Mouse (Mus musculus) MEL (cell line): Measurements from ENCODE around the gene Ptprj. TPM values are rescaled to one million over a fixed set of nuclear protein-coding genes. Genes with fewer than 3 reads are reported as not detected.

Source experiments
- DNase-seq: peaks from one replicate; pipeline ENCODE4 v3.0.0; 2011; ENCODE audit warnings: low read depth, low spot score
- H3K27ac ChIP-seq: 2 replicates; pipeline ENCODE4 v1.5.1; 2012; ENCODE audit warnings: low read depth, mild to moderate bottlenecking, control low read depth, low read length, moderate library complexity; ENCODE audit not compliant: control insufficient read depth
- H3K27me3 ChIP-seq, 2 experiments: fragments of 150-350 bp in 1 of 2; sonication (generic) in 1 of 2; 2 replicates each; pipeline ENCODE4 v1.6.1; 2012; ENCODE audit warnings: low read length in 2 of 2, mild to moderate bottlenecking in 2 of 2, improper control_type of control experiment in 1 of 2, moderate library complexity in 1 of 2; ENCODE audit not compliant: insufficient read depth in 2 of 2, control insufficient read depth in 1 of 2
- H3K36me3 ChIP-seq, 2 experiments: 2 replicates each; pipeline ENCODE4 v1.6.1; 2012 to 2014; ENCODE audit warnings: low read length in 2 of 2, improper control_type of control experiment in 1 of 2, inconsistent platforms in 1 of 2, mild to moderate bottlenecking in 1 of 2; ENCODE audit not compliant: insufficient read depth in 2 of 2, control insufficient read depth in 1 of 2
- H3K4me1 ChIP-seq, 2 experiments: fragments of 150-350 bp in 1 of 2; sonication (generic) in 1 of 2; 2 replicates each; pipeline ENCODE4 v1.6.1; 2012; ENCODE audit warnings: low read length in 2 of 2, improper control_type of control experiment in 1 of 2, mild to moderate bottlenecking in 1 of 2; ENCODE audit not compliant: insufficient read depth in 2 of 2, control insufficient read depth in 1 of 2
- H3K4me3 ChIP-seq, 2 experiments: fragments of 150-350 bp in 1 of 2; sonication (generic) in 1 of 2; 2 replicates each; pipeline ENCODE4 v1.5.1; 2012; ENCODE audit warnings: low read depth in 2 of 2, low read length in 2 of 2, mild to moderate bottlenecking in 2 of 2, moderate library complexity in 2 of 2, control low read depth in 1 of 2, improper control_type of control experiment in 1 of 2; ENCODE audit not compliant: control insufficient read depth in 1 of 2, insufficient read depth in 1 of 2
- H3K79me2 ChIP-seq: 2 replicates; pipeline ENCODE4 v1.6.1; 2012; ENCODE audit warnings: mild to moderate bottlenecking, low read length, moderate library complexity; ENCODE audit not compliant: control insufficient read depth, poor library complexity, insufficient read depth
- H3K9ac ChIP-seq: 2 replicates; pipeline ENCODE4 v1.6.1; 2012; ENCODE audit warnings: low read depth, mild to moderate bottlenecking, control low read depth, low read length, moderate library complexity; ENCODE audit not compliant: control insufficient read depth, poor library complexity, severe bottlenecking
- H3K9me3 ChIP-seq: fragments of 150-350 bp; sonication (generic); replicated peaks from 2 replicates; pipeline ENCODE4 v1.6.1; 2012; ENCODE audit warnings: mild to moderate bottlenecking, low read length, improper control_type of control experiment, moderate library complexity; ENCODE audit not compliant: insufficient read depth
- CHD1 ChIP-seq: IDR thresholded peaks from 2 replicates; pipeline ENCODE4 v1.6.1; 2012; ENCODE audit warnings: low read depth, mild to moderate bottlenecking, inconsistent platforms, low read length, improper control_type of control experiment
- CHD2 ChIP-seq: IDR thresholded peaks from 2 replicates; pipeline ENCODE4 v1.6.1; 2011; ENCODE audit warnings: low read length, improper control_type of control experiment
- CTCF ChIP-seq, 3 experiments: IDR thresholded peaks in 2 of 3; conservative IDR thresholded peaks in 1 of 3; 2 replicates each; pipeline ENCODE4 v1.5.1; 2011 to 2012; ENCODE audit warnings: low read length in 3 of 3, low read depth in 2 of 3, mild to moderate bottlenecking in 2 of 3, improper control_type of control experiment in 1 of 3, inconsistent platforms in 1 of 3, mixed read lengths in 1 of 3, moderate library complexity in 1 of 3; ENCODE audit not compliant: control insufficient read depth in 1 of 3, insufficient read depth in 1 of 3, poor library complexity in 1 of 3, severe bottlenecking in 1 of 3
- E2F4 ChIP-seq: IDR thresholded peaks from 2 replicates; pipeline ENCODE4 v1.6.1; 2011; ENCODE audit warnings: low read depth, low read length, improper control_type of control experiment, borderline replicate concordance
- ELF1 ChIP-seq: IDR thresholded peaks from 2 replicates; pipeline ENCODE4 v1.6.1; 2014; ENCODE audit warnings: low read depth, mild to moderate bottlenecking, inconsistent platforms, low read length, improper control_type of control experiment, moderate library complexity
- ETS1 ChIP-seq: IDR thresholded peaks from 2 replicates; pipeline ENCODE4 v1.6.1; 2012; ENCODE audit warnings: low read depth, mild to moderate bottlenecking, inconsistent platforms, low read length, improper control_type of control experiment, moderate library complexity
- GABPA ChIP-seq: IDR thresholded peaks from 2 replicates; pipeline ENCODE4 v1.6.1; 2012; ENCODE audit warnings: low read depth, mild to moderate bottlenecking, inconsistent platforms, low read length, improper control_type of control experiment, moderate library complexity
- GATA1 ChIP-seq: IDR thresholded peaks from 2 replicates; pipeline ENCODE4 v1.6.1; 2011; ENCODE audit warnings: low read depth, low read length, improper control_type of control experiment
- HCFC1 ChIP-seq: IDR thresholded peaks from 2 replicates; pipeline ENCODE4 v1.6.1; 2012; ENCODE audit warnings: low read depth, mild to moderate bottlenecking, inconsistent platforms, low read length, improper control_type of control experiment, moderate library complexity
- MAFK ChIP-seq: IDR thresholded peaks from 2 replicates; pipeline ENCODE4 v1.6.1; 2011; ENCODE audit warnings: low read depth, mild to moderate bottlenecking, low read length, improper control_type of control experiment, borderline replicate concordance
- MAX ChIP-seq: IDR thresholded peaks from 2 replicates; pipeline ENCODE4 v1.6.1; 2011; ENCODE audit warnings: low read length, improper control_type of control experiment
- MEF2A ChIP-seq: IDR thresholded peaks from 2 replicates; pipeline ENCODE4 v1.6.1; 2014; ENCODE audit warnings: low read depth, mild to moderate bottlenecking, inconsistent platforms, low read length, improper control_type of control experiment; ENCODE audit not compliant: poor library complexity, insufficient replicate concordance, severe bottlenecking; ENCODE audit errors: extremely low read depth
- MYC ChIP-seq: IDR thresholded peaks from 2 replicates; pipeline ENCODE4 v1.6.1; 2011; ENCODE audit warnings: low read depth, mild to moderate bottlenecking, low read length, improper control_type of control experiment, moderate library complexity
- NRF1 ChIP-seq: IDR thresholded peaks from 2 replicates; pipeline ENCODE4 v1.6.1; 2014; ENCODE audit warnings: low read depth, mild to moderate bottlenecking, inconsistent platforms, low read length, improper control_type of control experiment, moderate library complexity; ENCODE audit not compliant: poor library complexity, insufficient read depth, severe bottlenecking
- POLR2AphosphoS2 ChIP-seq: IDR thresholded peaks from 2 replicates; pipeline ENCODE4 v1.6.1; 2011; ENCODE audit warnings: low read length, improper control_type of control experiment
- POLR2AphosphoS5 ChIP-seq: IDR thresholded peaks from 2 replicates; pipeline ENCODE4 v1.6.1; 2012; ENCODE audit warnings: low read depth, borderline replicate concordance, mild to moderate bottlenecking, inconsistent platforms, low read length, moderate library complexity, mixed read lengths
- RAD21 ChIP-seq: IDR thresholded peaks from 2 replicates; pipeline ENCODE4 v1.6.1; 2011; ENCODE audit warnings: mild to moderate bottlenecking, low read depth, low read length, improper control_type of control experiment
- RCOR1 ChIP-seq: IDR thresholded peaks from 2 replicates; pipeline ENCODE4 v1.6.1; 2012; ENCODE audit warnings: low read depth, mild to moderate bottlenecking, inconsistent platforms, low read length, improper control_type of control experiment
- SIN3A ChIP-seq: IDR thresholded peaks from 2 replicates; pipeline ENCODE4 v1.6.1; 2012; ENCODE audit warnings: low read length, improper control_type of control experiment, inconsistent platforms
- TAL1 ChIP-seq: IDR thresholded peaks from 2 replicates; pipeline ENCODE4 v1.6.1; 2012; ENCODE audit warnings: mild to moderate bottlenecking, inconsistent platforms, low read length, moderate library complexity, mixed read lengths
- TCF12 ChIP-seq: IDR thresholded peaks from 2 replicates; pipeline ENCODE4 v1.6.1; 2014; ENCODE audit warnings: low read depth, mild to moderate bottlenecking, inconsistent platforms, low read length, improper control_type of control experiment, moderate library complexity
- UBTF ChIP-seq: IDR thresholded peaks from 2 replicates; pipeline ENCODE4 v1.6.1; 2012; ENCODE audit warnings: low read depth, mild to moderate bottlenecking, inconsistent platforms, low read length, improper control_type of control experiment, moderate library complexity, borderline replicate concordance; ENCODE audit not compliant: insufficient read depth
- USF1 ChIP-seq: IDR thresholded peaks from 2 replicates; pipeline ENCODE4 v1.6.1; 2014; ENCODE audit warnings: low read depth, mild to moderate bottlenecking, inconsistent platforms, low read length, improper control_type of control experiment, moderate library complexity
- USF2 ChIP-seq, 2 experiments: IDR thresholded peaks; 2 replicates each; pipeline ENCODE4 v1.6.1; 2011 to 2012; ENCODE audit warnings: improper control_type of control experiment in 2 of 2, low read length in 2 of 2, borderline replicate concordance in 1 of 2, inconsistent platforms in 1 of 2, low read depth in 1 of 2, mild to moderate bottlenecking in 1 of 2; ENCODE audit not compliant: insufficient read depth in 1 of 2
- ZC3H11A ChIP-seq: IDR thresholded peaks from 2 replicates; pipeline ENCODE4 v1.6.1; 2012; ENCODE audit warnings: low read depth, mild to moderate bottlenecking, inconsistent platforms, low read length, improper control_type of control experiment
- ZKSCAN1 ChIP-seq: IDR thresholded peaks from 2 replicates; pipeline ENCODE4 v1.6.1; 2012; ENCODE audit warnings: low read depth, mild to moderate bottlenecking, inconsistent platforms, low read length, improper control_type of control experiment, moderate library complexity
- ZMIZ1 ChIP-seq: IDR thresholded peaks from 2 replicates; pipeline ENCODE4 v1.6.1; 2012; ENCODE audit warnings: low read depth, mild to moderate bottlenecking, inconsistent platforms, low read length, improper control_type of control experiment, moderate library complexity
- polyA plus RNA-seq, 2 experiments: library from polyadenylated mRNA; stranded (reverse) in 1 of 2; unstranded in 1 of 2; fragments of >175 nt in 1 of 2; fragments of >200 nt in 1 of 2; gene quantifications; 2 replicates each; pipeline versions ENCODE4 v1.2.1 to v1.2.4; 2012; ENCODE audit warnings: low replicate concordance in 2 of 2, low read depth in 1 of 2; ENCODE audit not compliant: insufficient read length in 2 of 2, insufficient read depth in 1 of 2, missing spikeins in 1 of 2
- total RNA-seq: library from RNA; depleted of rRNA; stranded (reverse); fragments of 300-350 nt; gene quantifications from 2 replicates; pipeline ENCODE4 v1.2.3, GENCODE M21; 2012

Ptprj gene
- total and polyA plus RNA-seq, 3 experiments, result 6.4 to 10.2 TPM; not detected in 1

DNA sequence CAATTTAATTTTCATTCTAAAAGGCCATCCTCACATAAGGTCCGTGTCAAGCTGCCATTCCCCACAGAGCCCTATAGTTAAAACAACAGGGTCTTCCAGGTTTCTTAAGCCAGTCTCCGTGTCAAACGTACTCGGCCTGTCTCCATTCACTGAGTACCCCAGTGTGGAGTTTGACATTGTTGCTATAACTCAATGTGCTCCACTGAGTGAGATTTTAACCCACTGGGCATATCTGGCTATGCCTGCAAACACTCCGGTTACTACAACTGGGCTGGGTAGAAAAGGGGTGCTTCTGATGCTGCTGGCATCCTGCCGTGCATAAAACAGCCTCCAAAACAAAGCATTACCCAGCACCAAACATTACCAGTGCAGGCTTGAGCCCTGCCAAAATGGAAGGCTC, 53.5 kb downstream of the Ptprj start:
- TF ChIP-seq E2F4 (no peak), ELF1 (no peak), USF1 (no peak), TAL1 (no peak), POLR2AphosphoS5 (no peak), USF2 (IDR thresholded peaks at IDR 0.05; ENCODE audit: borderline replicate concordance in 1 of 2, insufficient read depth in 1 of 2, low read depth in 1 of 2, low read length in 2 of 2) (no peak), ZMIZ1 (no peak), ZC3H11A (no peak), ZKSCAN1 (no peak), NRF1 (no peak), RCOR1 (no peak), UBTF (no peak), RAD21 (no peak), CHD2 (no peak), MAFK (no peak), MEF2A (no peak), CTCF (IDR thresholded peaks at IDR 0.05 in 2 of 3, conservative IDR thresholded peaks at IDR 0.05 in 1 of 3; ENCODE audit: control insufficient read depth in 1 of 3, insufficient read depth in 1 of 3, low read depth in 2 of 3, low read length in 3 of 3, poor library complexity in 1 of 3, severe bottlenecking in 1 of 3) (no peak), POLR2AphosphoS2 (no peak), GATA1 (no peak), MYC (no peak)
- H3K4me3 ChIP-seq, result no peak overlapping the region
- peaks cover 0 to 8% of the 10 kb centered on the region in 2 experiments; a peak in 1 of 4 replicates for H3K4me1 ChIP-seq

DNA sequence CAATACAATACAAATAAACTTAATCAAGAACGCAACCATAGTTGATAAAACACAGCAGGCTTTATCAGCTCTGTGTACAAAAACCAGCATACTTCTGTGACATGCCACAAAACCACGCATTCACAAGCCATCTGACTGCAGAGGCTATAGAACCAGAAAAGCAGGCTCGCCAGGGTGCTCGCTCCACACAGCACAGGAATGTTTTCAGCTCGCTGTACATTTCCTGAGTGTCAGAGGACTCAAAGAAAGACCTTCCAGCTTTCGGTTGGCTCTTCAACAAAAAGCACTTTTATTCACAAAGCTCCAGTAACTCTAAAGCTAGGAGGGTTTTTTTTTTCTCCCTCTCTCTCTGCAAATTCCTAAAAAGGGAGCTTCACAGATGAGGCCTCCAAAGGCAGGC, 53.9 kb downstream of the Ptprj start:
- no peaks in the 10 kb centered on the region for H3K27me3 ChIP-seq
- DNase-seq, result no peak
- H3K4me1 ChIP-seq, result peaks cover 0 to 8% of the 10 kb centered on the region in 2 experiments; a peak in 2 of 4 replicates
- no peak overlapping the region for H3K9ac ChIP-seq
- H3K9me3 ChIP-seq, result no peaks in the 10 kb centered on the region
- peaks cover 0 to 5% of the 10 kb centered on the region in 2 experiments; a peak in 2 of 4 replicates for H3K36me3 ChIP-seq
- no peak for TF ChIP-seq GABPA
- no peak for TF ChIP-seq CHD1
- TF ChIP-seq ELF1, result no peak
- TF ChIP-seq USF1, result no peak
- no peak for TF ChIP-seq USF2 (IDR thresholded peaks at IDR 0.05; ENCODE audit: borderline replicate concordance in 1 of 2, insufficient read depth in 1 of 2, low read depth in 1 of 2, low read length in 2 of 2)
- no peak for TF ChIP-seq HCFC1
- TF ChIP-seq TAL1, result no peak
- no peak for TF ChIP-seq MAX
- no peak for TF ChIP-seq ETS1
- TF ChIP-seq SIN3A, result no peak
- no peak for TF ChIP-seq MYC
- TF ChIP-seq MAFK, result no peak
- TF ChIP-seq TCF12, result no peak
- TF ChIP-seq RAD21, result no peak
- no peak for TF ChIP-seq CHD2
- TF ChIP-seq E2F4, result no peak
- TF ChIP-seq RCOR1, result no peak
- H3K79me2 ChIP-seq, result no peaks in the 10 kb centered on the region
- no peak overlapping the region for H3K27ac ChIP-seq
- H3K4me3 ChIP-seq, result no peak overlapping the region

More for the DNA sequence above, 53.5 kb downstream of the Ptprj start:
- no peaks in the 10 kb centered on the region for H3K79me2 ChIP-seq
- H3K9ac ChIP-seq, result no peak overlapping the region
- no peak for DNase-seq
- peaks cover 0 to 4% of the 10 kb centered on the region in 2 experiments; a peak in 2 of 4 replicates for H3K36me3 ChIP-seq
- H3K27me3 ChIP-seq, result no peaks in the 10 kb centered on the region
- no peaks in the 10 kb centered on the region for H3K9me3 ChIP-seq
- no peak overlapping the region for H3K27ac ChIP-seq
